Mouse (Mus musculus): ENCODE data around the gene Eif3l. TPM values are rescaled to one million over a fixed set of nuclear protein-coding genes. Genes with fewer than 3 reads are reported as not detected.
A peak's percentile ranks its signal among the peaks of the same experiment; 100 is the strongest.

Eif3l gene
- total and polyA plus RNA-seq, 3 experiments = 30.9 to 261 (median 134) TPM

GRCm38 (mm10) chr15:79057850-79058249 lies 17.1 kb upstream of the Eif3l start:
- no peak for TF ChIP-seq POLR2AphosphoS5 (IDR thresholded peaks at IDR 0.05; ENCODE audit: insufficient replicate concordance, low read depth, low read length)
- no peak for TF ChIP-seq CTCF (IDR thresholded peaks at IDR 0.05; ENCODE audit: low read depth, low read length)
- no peak for TF ChIP-seq GATA2 (IDR thresholded peaks at IDR 0.05; ENCODE audit: borderline replicate concordance, low read depth, low read length)
- TF ChIP-seq GATA1 (IDR thresholded peaks at IDR 0.05; ENCODE audit: borderline replicate concordance, low read length) = no peak
- no peak for TF ChIP-seq TAL1 (conservative IDR thresholded peaks at IDR 0.05; ENCODE audit: low read depth, low read length)
- Histone ChIP-seq H3K9me3 (replicated peaks) (peaks cover 3% of the 10 kb centered on the region; the same call in 1 of the 2 replicates), H3K36me3 (replicated peaks) (peaks cover 83% of the 10 kb centered on the region), H3K4me3 (ENCODE audit: low read depth, low read length) (no peak overlapping the region), H3K27me3 (ENCODE audit: insufficient read depth, low read length) (no peaks in the 10 kb centered on the region), H3K4me1 (ENCODE audit: insufficient read depth, low read depth, low read length) (peaks cover 32% of the 10 kb centered on the region)
- ATAC-seq (ENCODE audit: extremely low read depth, insufficient number of reproducible peaks, low FRiP score, poor library complexity, severe bottlenecking) (no peak), DNase-seq (ENCODE audit: low spot score) (no peak)

- H3K36me3 ChIP-seq (replicated peaks) = peaks cover 51% of the 10 kb centered on the region
Measured at GRCm38 (mm10) chr15:79060887-79061565, 14.0 kb upstream of the Eif3l start.

GRCm38 (mm10) chr15:79062376-79063159 lies 12.4 kb upstream of the Eif3l start, which contains the start of gene Ankrd54:
Gene Ankrd54 (minus strand): TSS chr15:79062893.
- Histone ChIP-seq H3K27me3 (ENCODE audit: insufficient read depth, low read length) (no peaks in the 10 kb centered on the region), H3K9me3 (replicated peaks) (peaks cover 3% of the 10 kb centered on the region; the same call in 1 of the 2 replicates), H3K4me1 (ENCODE audit: insufficient read depth, low read depth, low read length) (peaks cover 54% of the 10 kb centered on the region), H3K36me3 (replicated peaks) (peaks cover 38% of the 10 kb centered on the region), H3K4me3 (ENCODE audit: low read depth, low read length) (peak within 1 kb of the TSS; percentile 98)
- DNase-seq (ENCODE audit: low spot score) (peak; percentile 99), ATAC-seq (ENCODE audit: extremely low read depth, insufficient number of reproducible peaks, low FRiP score, poor library complexity, severe bottlenecking) (peak; percentile 98)
- TF ChIP-seq TAL1 (conservative IDR thresholded peaks at IDR 0.05; ENCODE audit: low read depth, low read length) (no peak), GATA1 (IDR thresholded peaks at IDR 0.05; ENCODE audit: borderline replicate concordance, low read length) (no peak), POLR2AphosphoS5 (IDR thresholded peaks at IDR 0.05; ENCODE audit: insufficient replicate concordance, low read depth, low read length) (no peak), GATA2 (IDR thresholded peaks at IDR 0.05; ENCODE audit: borderline replicate concordance, low read depth, low read length) (no peak), CTCF (IDR thresholded peaks at IDR 0.05; ENCODE audit: low read depth, low read length) (no peak)

More at GRCm38 (mm10) chr15:79060887-79061565, 14.0 kb upstream of the Eif3l start:
- Histone ChIP-seq H3K9me3 (replicated peaks) (peaks cover 3% of the 10 kb centered on the region; the same call in 1 of the 2 replicates), H3K4me1 (ENCODE audit: insufficient read depth, low read depth, low read length) (peaks cover 39% of the 10 kb centered on the region), H3K4me3 (ENCODE audit: low read depth, low read length) (no peak overlapping the region; the same call in 1 of the 2 replicates), H3K27me3 (ENCODE audit: insufficient read depth, low read length) (no peaks in the 10 kb centered on the region)
- ATAC-seq (ENCODE audit: extremely low read depth, insufficient number of reproducible peaks, low FRiP score, poor library complexity, severe bottlenecking) = no peak
- no peak for DNase-seq (ENCODE audit: low spot score)
- TF ChIP-seq TAL1 (conservative IDR thresholded peaks at IDR 0.05; ENCODE audit: low read depth, low read length) (no peak), POLR2AphosphoS5 (IDR thresholded peaks at IDR 0.05; ENCODE audit: insufficient replicate concordance, low read depth, low read length) (no peak), GATA1 (IDR thresholded peaks at IDR 0.05; ENCODE audit: borderline replicate concordance, low read length) (no peak), GATA2 (IDR thresholded peaks at IDR 0.05; ENCODE audit: borderline replicate concordance, low read depth, low read length) (no peak), CTCF (IDR thresholded peaks at IDR 0.05; ENCODE audit: low read depth, low read length) (no peak)

- DNase-seq (ENCODE audit: low spot score) = no peak
- Histone ChIP-seq H3K9me3 (replicated peaks) (no peaks in the 10 kb centered on the region), H3K4me1 (ENCODE audit: insufficient read depth, low read depth, low read length) (peaks cover 58% of the 10 kb centered on the region), H3K4me3 (ENCODE audit: low read depth, low read length) (peak overlapping the region; percentile 46), H3K36me3 (replicated peaks) (peaks cover 31% of the 10 kb centered on the region), H3K27me3 (ENCODE audit: insufficient read depth, low read length) (no peaks in the 10 kb centered on the region)
- no peak for ATAC-seq (ENCODE audit: extremely low read depth, insufficient number of reproducible peaks, low FRiP score, poor library complexity, severe bottlenecking)
- TF ChIP-seq GATA1 (IDR thresholded peaks at IDR 0.05; ENCODE audit: borderline replicate concordance, low read length) (no peak), POLR2AphosphoS5 (IDR thresholded peaks at IDR 0.05; ENCODE audit: insufficient replicate concordance, low read depth, low read length) (no peak), TAL1 (conservative IDR thresholded peaks at IDR 0.05; ENCODE audit: low read depth, low read length) (no peak), CTCF (IDR thresholded peaks at IDR 0.05; ENCODE audit: low read depth, low read length) (no peak), GATA2 (IDR thresholded peaks at IDR 0.05; ENCODE audit: borderline replicate concordance, low read depth, low read length) (no peak)
Measured at GRCm38 (mm10) chr15:79063160-79063740, 11.7 kb upstream of the Eif3l start.

- Histone ChIP-seq H3K36me3 (replicated peaks) (peaks cover 11% of the 10 kb centered on the region), H3K27me3 (ENCODE audit: insufficient read depth, low read length) (no peaks in the 10 kb centered on the region), H3K4me1 (ENCODE audit: insufficient read depth, low read depth, low read length) (peaks cover 60% of the 10 kb centered on the region), H3K9me3 (replicated peaks) (no peaks in the 10 kb centered on the region), H3K4me3 (ENCODE audit: low read depth, low read length) (no peak overlapping the region)
- DNase-seq (ENCODE audit: low spot score) (no peak), ATAC-seq (ENCODE audit: extremely low read depth, insufficient number of reproducible peaks, low FRiP score, poor library complexity, severe bottlenecking) (no peak)
- TF ChIP-seq TAL1 (conservative IDR thresholded peaks at IDR 0.05; ENCODE audit: low read depth, low read length) (no peak), CTCF (IDR thresholded peaks at IDR 0.05; ENCODE audit: low read depth, low read length) (no peak), GATA2 (IDR thresholded peaks at IDR 0.05; ENCODE audit: borderline replicate concordance, low read depth, low read length) (no peak), GATA1 (IDR thresholded peaks at IDR 0.05; ENCODE audit: borderline replicate concordance, low read length) (no peak), POLR2AphosphoS5 (IDR thresholded peaks at IDR 0.05; ENCODE audit: insufficient replicate concordance, low read depth, low read length) (no peak)
Measured at GRCm38 (mm10) chr15:79065086-79065770, 9.8 kb upstream of the Eif3l start.
